ENCODE assay signal across 7 mouse cellular contexts in genomic region chr16:44332861-44333284, GRCm38 (mm10). TPM values are rescaled to one million over a fixed set of nuclear protein-coding genes. Genes with fewer than 3 reads are reported as not detected.
DNase-seq lines count a peak whose midpoint lies in the region; ATAC-seq lines count a peak whose summit lies in the region.

Gene Sidt1, minus strand, starts transcription at chr16:44333196.

- H3K27ac ChIP-seq in embryonic facial prominence, embryonic 12.5 days: no peak within 1 kb of the TSS
- no peak within 1 kb of the TSS for H3K27ac ChIP-seq in hindbrain, embryonic 13.5 days
- H3K27ac ChIP-seq in limb, embryonic 10.5 days: peak within 1 kb of the TSS; percentile 53
- H3K27ac ChIP-seq in midbrain, embryonic 12.5 days (replicated peaks): no peak within 1 kb of the TSS
- peak within 1 kb of the TSS; percentile 77 for H3K27ac ChIP-seq in stomach, embryonic 16.5 days (ENCODE audit: low read length)

- peaks cover 28% of the 10 kb centered on the region for H3K27me3 ChIP-seq in embryonic facial prominence, embryonic 12.5 days
- H3K27me3 ChIP-seq in hindbrain, embryonic 13.5 days: peaks cover 32% of the 10 kb centered on the region
- H3K27me3 ChIP-seq in limb, embryonic 10.5 days (ENCODE audit: low read depth, poor library complexity, severe bottlenecking): peaks cover 51% of the 10 kb centered on the region
- H3K27me3 ChIP-seq in midbrain, embryonic 12.5 days: peaks cover 42% of the 10 kb centered on the region
- no peaks in the 10 kb centered on the region for H3K27me3 ChIP-seq in stomach, embryonic 16.5 days (ENCODE audit: control insufficient read depth, insufficient read depth, low read length)

- peaks cover 9% of the 10 kb centered on the region; the same call in 1 of the 2 replicates for H3K4me1 ChIP-seq in embryonic facial prominence, embryonic 12.5 days
- peaks cover 22% of the 10 kb centered on the region for H3K4me1 ChIP-seq in hindbrain, embryonic 13.5 days (replicated peaks)
- peaks cover 19% of the 10 kb centered on the region for H3K4me1 ChIP-seq in limb, embryonic 10.5 days
- peaks cover 15% of the 10 kb centered on the region for H3K4me1 ChIP-seq in midbrain, embryonic 12.5 days
- 0 out of 2 replicates have a peak, but pooled peaks cover 2% of the 10 kb centered on the region for H3K4me1 ChIP-seq in stomach, embryonic 16.5 days (ENCODE audit: control insufficient read depth, insufficient read depth, low read length)

- H3K9me3 ChIP-seq in embryonic facial prominence, embryonic 12.5 days: no peaks in the 10 kb centered on the region
- H3K9me3 ChIP-seq in hindbrain, embryonic 13.5 days: no peaks in the 10 kb centered on the region
- H3K9me3 ChIP-seq in limb, embryonic 10.5 days (replicated peaks): no peaks in the 10 kb centered on the region
- no peaks in the 10 kb centered on the region for H3K9me3 ChIP-seq in midbrain, embryonic 12.5 days
- no peaks in the 10 kb centered on the region for H3K9me3 ChIP-seq in stomach, embryonic 16.5 days (replicated peaks; ENCODE audit: control insufficient read depth, low read length)

- peak within 1 kb of the TSS; percentile 34 for H3K9ac ChIP-seq in embryonic facial prominence, embryonic 12.5 days
- peak within 1 kb of the TSS; percentile 81 for H3K9ac ChIP-seq in hindbrain, embryonic 13.5 days
- H3K9ac ChIP-seq in midbrain, embryonic 12.5 days (replicated peaks): peak within 1 kb of the TSS; percentile 68
- H3K9ac ChIP-seq in stomach, embryonic 16.5 days (ENCODE audit: low read length): peak within 1 kb of the TSS; percentile 75

- ATAC-seq in embryonic facial prominence, embryonic 12.5 days (ENCODE audit: insufficient number of reproducible peaks, insufficient read depth, low FRiP score, low TSS enrichment): no peak
- no peak for ATAC-seq in hindbrain, embryonic 13.5 days (ENCODE audit: low FRiP score)
- no peak for ATAC-seq in midbrain, embryonic 12.5 days (ENCODE audit: low FRiP score, low read depth)
- ATAC-seq in stomach, embryonic 16.5 days (ENCODE audit: insufficient read depth, low FRiP score): peak; percentile 76; the same call in 1 of the 2 replicates

- 6% methylated on average over 15 of the region's 15 CpGs for WGBS in embryonic facial prominence, embryonic 12.5 days
- 11% methylated on average over 15 of the region's 15 CpGs for WGBS in hindbrain, embryonic 13.5 days
- 4% methylated on average over 15 of the region's 15 CpGs for WGBS in limb, embryonic 10.5 days
- 9% methylated on average over 15 of the region's 15 CpGs for WGBS in midbrain, embryonic 12.5 days
- 3% methylated on average over 15 of the region's 15 CpGs for WGBS in stomach, embryonic 16.5 days

- peak; percentile 66 for DNase-seq in CD8-positive naive resting alpha-beta T cell, adult 2 months (ENCODE audit: low read depth in 2 of 2, low spot score in 2 of 2)
- DNase-seq in R1 (ENCODE audit: low read depth, low spot score): peak; percentile 36
- peak; percentile 39 for DNase-seq in limb, embryonic 10.5 days (ENCODE audit: low spot score)

- peak within 1 kb of the TSS; percentile 97 for H3K4me2 ChIP-seq in embryonic facial prominence, embryonic 12.5 days (replicated peaks)
- H3K4me2 ChIP-seq in hindbrain, embryonic 13.5 days: peak within 1 kb of the TSS; percentile 99
- H3K4me2 ChIP-seq in midbrain, embryonic 12.5 days (replicated peaks): peak within 1 kb of the TSS; percentile 99
- H3K4me2 ChIP-seq in stomach, embryonic 16.5 days (ENCODE audit: low read depth, low read length): peak within 1 kb of the TSS; percentile 95

- H3K4me3 ChIP-seq in embryonic facial prominence, embryonic 12.5 days: peak within 1 kb of the TSS; percentile 50
- peak within 1 kb of the TSS; percentile 68 for H3K4me3 ChIP-seq in hindbrain, embryonic 13.5 days
- H3K4me3 ChIP-seq in limb, embryonic 10.5 days: peak within 1 kb of the TSS; percentile 74
- peak within 1 kb of the TSS; percentile 61 for H3K4me3 ChIP-seq in midbrain, embryonic 12.5 days
- H3K4me3 ChIP-seq in stomach, embryonic 16.5 days (replicated peaks; ENCODE audit: low read length): peak within 1 kb of the TSS; percentile 61

- H3K36me3 ChIP-seq in embryonic facial prominence, embryonic 12.5 days: no peaks in the 10 kb centered on the region
- no peaks in the 10 kb centered on the region for H3K36me3 ChIP-seq in hindbrain, embryonic 13.5 days
- H3K36me3 ChIP-seq in limb, embryonic 10.5 days: no peaks in the 10 kb centered on the region
- H3K36me3 ChIP-seq in midbrain, embryonic 12.5 days: no peaks in the 10 kb centered on the region
- H3K36me3 ChIP-seq in stomach, embryonic 16.5 days (ENCODE audit: control insufficient read depth, insufficient read depth, low read length): no peaks in the 10 kb centered on the region

RNA-seq across cellular contexts. Expression of gene Sidt1, which starts in this region (rescaled TPM):
- 0.37 and 0.45 TPM in 2 replicates for polyA plus RNA-seq in embryonic facial prominence, embryonic 12.5 days (2016; fragmentation: Nextera tagmentation; extraction: Ambion mirVana)
- polyA plus RNA-seq in hindbrain, embryonic 13.5 days (2015; fragmentation: Nextera tagmentation; extraction: Ambion mirVana): 3.4 and 3.6 TPM in 2 replicates
- polyA plus RNA-seq in limb, embryonic 10.5 days (2016; fragmentation: Nextera tagmentation; extraction: Ambion mirVana): not detected in 2 replicates
- polyA plus RNA-seq in midbrain, embryonic 12.5 days (2016; fragmentation: Nextera tagmentation; extraction: Ambion mirVana): 0.98 and 1.1 TPM in 2 replicates
- 6.8 and 8.7 TPM in 2 replicates for polyA plus RNA-seq in stomach, embryonic 16.5 days (2015; fragmentation: Nextera tagmentation; extraction: Ambion mirVana)

Comparison
In these comparisons a context has a peak if more than half of its experiments do, and no peak if none do; other contexts are left out.
1. Peak in DNase-seq, H3K4me3 ChIP-seq and H3K27ac ChIP-seq in limb, embryonic 10.5 days; RNA of the gene not detected or under 1 TPM.